In genomic region chr7:80889841-80890241, GRCm38 (mm10) we compare ENCODE assay signal across 8 mouse cellular contexts. TPM values are rescaled to one million over a fixed set of nuclear protein-coding genes. Genes with fewer than 3 reads are reported as not detected.
DNase-seq lines count a peak whose midpoint lies in the region; ATAC-seq lines count a peak whose summit lies in the region.

No protein-coding gene starts in this region.

- H3K9ac ChIP-seq in heart, embryonic 13.5 days: peak overlapping the region; percentile 62

- ATAC-seq in heart, embryonic 13.5 days (ENCODE audit: extremely low read depth, insufficient number of reproducible peaks, low FRiP score, low TSS enrichment): no peak
- ATAC-seq in megakaryocyte-erythroid progenitor cell, adult 5-6 weeks (replicated peaks; ENCODE audit: low FRiP score, low TSS enrichment, poor library complexity, severe bottlenecking): peak; percentile 28; the same call in 1 of the 2 replicates

- peak overlapping the region; percentile 74 for H3K27ac ChIP-seq in heart, embryonic 13.5 days (replicated peaks)
- H3K27ac ChIP-seq in hindbrain, embryonic 10.5 days: peak overlapping the region; percentile 78

- H3K4me2 ChIP-seq in heart, embryonic 13.5 days: no peak overlapping the region

- peaks cover 51% of the 10 kb centered on the region for H3K36me3 ChIP-seq in heart, embryonic 13.5 days
- H3K36me3 ChIP-seq in hindbrain, embryonic 10.5 days: peaks cover 62% of the 10 kb centered on the region

- DNase-seq in heart, adult 18-20 months: no peak
- peak; percentile 56 for DNase-seq in adrenal gland, adult 8-10 months
- no peak for DNase-seq in hindbrain, embryonic 10.5 days (ENCODE audit: low spot score)
- peak; percentile 84 to 86 for DNase-seq in thymus, postnatal 10 days (ENCODE audit: low spot score in 2 of 2)
- no peak for DNase-seq in urinary bladder, adult 18-20 months (ENCODE audit: low spot score in 2 of 2)
- DNase-seq in cerebellum, adult 11-12 months: no peak

- no peak overlapping the region for H3K4me3 ChIP-seq in heart, embryonic 13.5 days
- no peak overlapping the region for H3K4me3 ChIP-seq in hindbrain, embryonic 10.5 days

- H3K9me3 ChIP-seq in heart, embryonic 13.5 days: no peaks in the 10 kb centered on the region
- no peaks in the 10 kb centered on the region for H3K9me3 ChIP-seq in hindbrain, embryonic 10.5 days

- H3K27me3 ChIP-seq in heart, embryonic 13.5 days (replicated peaks): no peaks in the 10 kb centered on the region
- H3K27me3 ChIP-seq in hindbrain, embryonic 10.5 days (ENCODE audit: insufficient read depth, poor library complexity, severe bottlenecking): no peaks in the 10 kb centered on the region

- WGBS in heart, embryonic 13.5 days: 71% methylated on average over 13 of the region's 13 CpGs
- 85% methylated on average over 13 of the region's 13 CpGs for WGBS in hindbrain, embryonic 10.5 days

- H3K4me1 ChIP-seq in heart, embryonic 13.5 days: peaks cover 17% of the 10 kb centered on the region
- peaks cover 15% of the 10 kb centered on the region for H3K4me1 ChIP-seq in hindbrain, embryonic 10.5 days (replicated peaks)

RNA-seq across cellular contexts. Expression of gene Wdr73, which starts 11.2 kb away (rescaled TPM):
- 15.6 and 18.9 TPM in 2 replicates for polyA plus RNA-seq in heart, embryonic 13.5 days (2015; fragmentation: Nextera tagmentation; extraction: Ambion mirVana)
- 1 to 10 TPM; 7.5 to 8.6 TPM for total RNA-seq in heart, adult 18-20 months (2021)
- total RNA-seq in adrenal gland, adult 8-10 months (2022): 10 to 100 TPM; 18.4 to 26.8 (median 24.0) TPM
- polyA plus RNA-seq in hindbrain, embryonic 10.5 days (2016; fragmentation: Nextera tagmentation; extraction: Ambion mirVana): 46.3 and 48.4 TPM in 2 replicates
- 28.3 and 41.5 TPM in 2 replicates for total RNA-seq in megakaryocyte-erythroid progenitor cell, adult 5-6 weeks (2014; fragmentation: Nextera tagmentation)
- total RNA-seq in megakaryocyte-erythroid progenitor cell, adult 5-6 weeks (2017): 28.8 and 53.1 TPM in 2 replicates

RNA-seq across cellular contexts. Expression of gene Nmb, which starts 15.0 kb away (rescaled TPM):
- polyA plus RNA-seq in heart, embryonic 13.5 days (2015; fragmentation: Nextera tagmentation; extraction: Ambion mirVana): 3.0 and 3.2 TPM in 2 replicates
- total RNA-seq in heart, adult 18-20 months (2021): 10 to 100 TPM in 1 of 2 experiments, 1 to 10 TPM in 1; 9.2 to 10.8 TPM
- 1 to 10 TPM; 2.7 to 6.5 (median 3.4) TPM for total RNA-seq in adrenal gland, adult 8-10 months (2022)
- 6.7 and 8.6 TPM in 2 replicates for polyA plus RNA-seq in hindbrain, embryonic 10.5 days (2016; fragmentation: Nextera tagmentation; extraction: Ambion mirVana)
- total RNA-seq in megakaryocyte-erythroid progenitor cell, adult 5-6 weeks (2014; fragmentation: Nextera tagmentation): 3.6 TPM in 1 of 2 replicates, not detected in the other
- not detected in 2 replicates for total RNA-seq in megakaryocyte-erythroid progenitor cell, adult 5-6 weeks (2017)

RNA-seq across cellular contexts. Expression of gene Zscan2, which starts 29.1 kb away (rescaled TPM):
- 1.9 TPM in 2 replicates for polyA plus RNA-seq in heart, embryonic 13.5 days (2015; fragmentation: Nextera tagmentation; extraction: Ambion mirVana)
- total RNA-seq in heart, adult 18-20 months (2021): 1 to 10 TPM; 3.7 to 6.4 TPM
- total RNA-seq in adrenal gland, adult 8-10 months (2022): 10 to 100 TPM in 2 of 4 experiments, 1 to 10 TPM in 2; 6.3 to 10.4 (median 9.7) TPM
- polyA plus RNA-seq in hindbrain, embryonic 10.5 days (2016; fragmentation: Nextera tagmentation; extraction: Ambion mirVana): 3.6 and 4.0 TPM in 2 replicates
- 5.0 and 5.4 TPM in 2 replicates for total RNA-seq in megakaryocyte-erythroid progenitor cell, adult 5-6 weeks (2014; fragmentation: Nextera tagmentation)
- 2.3 and 12.5 TPM in 2 replicates for total RNA-seq in megakaryocyte-erythroid progenitor cell, adult 5-6 weeks (2017)

RNA-seq across cellular contexts. Expression of gene Sec11a, which starts 57.7 kb away (rescaled TPM):
- polyA plus RNA-seq in heart, embryonic 13.5 days (2015; fragmentation: Nextera tagmentation; extraction: Ambion mirVana): 132 and 155 TPM in 2 replicates
- 10 to 100 TPM; 49.2 to 51.6 TPM for total RNA-seq in heart, adult 18-20 months (2021)
- total RNA-seq in adrenal gland, adult 8-10 months (2022): 100 to 1,000 TPM in 3 of 4 experiments, 10 to 100 TPM in 1; 90.9 to 110 (median 105) TPM
- 187 and 192 TPM in 2 replicates for polyA plus RNA-seq in hindbrain, embryonic 10.5 days (2016; fragmentation: Nextera tagmentation; extraction: Ambion mirVana)
- 109 and 150 TPM in 2 replicates for total RNA-seq in megakaryocyte-erythroid progenitor cell, adult 5-6 weeks (2014; fragmentation: Nextera tagmentation)
- total RNA-seq in megakaryocyte-erythroid progenitor cell, adult 5-6 weeks (2017): 393 and 493 TPM in 2 replicates

Comparison
In these comparisons a context has a peak if more than half of its experiments do, and no peak if none do; other contexts are left out.
1. DNase-seq: peak in adrenal gland, adult 8-10 months (single experiment) and thymus, postnatal 10 days (2 of 2); none in heart, adult 18-20 months (0 of 2), hindbrain, embryonic 10.5 days (single experiment), urinary bladder, adult 18-20 months (0 of 2) and cerebellum, adult 11-12 months (single experiment).